Mouse (Mus musculus) gastrocnemius, postnatal 4 days (tissue): Measurements from ENCODE around the gene Ubfd1. TPM values are rescaled to one million over a fixed set of nuclear protein-coding genes. Genes with fewer than 3 reads are reported as not detected.
A peak's percentile ranks its signal among the peaks of the same experiment; 100 is the strongest.

Experiments used
- DNase-seq, 2 experiments: peaks; one replicate each; pipeline ENCODE4 v3.0.0; 2021 to 2022; ENCODE audit warnings: low spot score in 2 of 2, mixed read lengths in 2 of 2
- long read RNA-seq, 2 experiments: library from polyadenylated mRNA; stranded (forward); transcript quantifications; one replicate each; pipeline ENCODE4 v2.0.0; 2021
- total RNA-seq, 2 experiments: library from RNA; stranded (reverse); gene quantifications; 2 replicates each; pipeline ENCODE4 v1.2.3; 2021

Ubfd1 gene
- 10 to 100 TPM; 53.0 to 57.4 TPM for total RNA-seq
- long read RNA-seq, experiment 1, full-length matches to known transcripts, result 37 of 57 reads
- long read RNA-seq, experiment 1, partial matches to known transcripts, result 1 of 57 reads
- long read RNA-seq, experiment 1, other reads (novel, unspliced or antisense), result 19 of 57 reads
- long read RNA-seq, experiment 2, full-length matches to known transcripts, result 44 of 69 reads
- long read RNA-seq, experiment 2, partial matches to known transcripts, result 5 of 69 reads
- long read RNA-seq, experiment 2, other reads (novel, unspliced or antisense), result 20 of 69 reads

DNA sequence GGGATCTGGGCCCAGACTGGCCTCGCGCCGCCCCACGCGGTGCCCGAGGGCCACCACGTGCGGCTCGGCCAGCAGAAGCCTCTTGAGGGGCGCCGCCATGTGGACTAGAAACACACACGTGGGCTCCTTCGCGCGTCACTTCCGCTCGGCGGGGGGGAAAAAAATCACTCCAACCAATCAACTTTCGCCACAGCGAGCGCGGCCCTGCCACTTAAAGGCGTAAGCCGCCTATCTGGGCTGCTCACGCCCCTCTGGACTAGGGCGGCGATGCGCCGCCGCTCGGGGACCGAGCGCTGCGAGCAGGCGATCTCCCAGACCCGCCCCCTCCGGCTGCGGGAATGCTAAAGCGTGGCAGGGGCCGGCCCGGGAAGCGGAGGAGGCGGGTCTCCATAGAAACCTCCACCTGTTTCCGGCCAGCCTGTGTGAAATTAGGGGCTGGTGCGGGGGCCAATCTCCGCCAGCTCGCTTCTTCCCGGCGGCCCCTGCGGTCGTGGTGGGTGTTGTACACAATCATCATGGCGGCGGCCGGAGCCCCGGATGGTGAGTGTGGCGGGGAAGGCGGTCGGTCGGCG, at the start of gene Ubfd1, which contains the start of gene Ears2:
TSS of gene Ubfd1 (plus strand) at position 231 of the 572 bp plus-strand sequence.
TSS of gene Ears2 (minus strand) at position 319 of the 572 bp plus-strand sequence.
- peak; percentile 91 to 94 for DNase-seq

DNA sequence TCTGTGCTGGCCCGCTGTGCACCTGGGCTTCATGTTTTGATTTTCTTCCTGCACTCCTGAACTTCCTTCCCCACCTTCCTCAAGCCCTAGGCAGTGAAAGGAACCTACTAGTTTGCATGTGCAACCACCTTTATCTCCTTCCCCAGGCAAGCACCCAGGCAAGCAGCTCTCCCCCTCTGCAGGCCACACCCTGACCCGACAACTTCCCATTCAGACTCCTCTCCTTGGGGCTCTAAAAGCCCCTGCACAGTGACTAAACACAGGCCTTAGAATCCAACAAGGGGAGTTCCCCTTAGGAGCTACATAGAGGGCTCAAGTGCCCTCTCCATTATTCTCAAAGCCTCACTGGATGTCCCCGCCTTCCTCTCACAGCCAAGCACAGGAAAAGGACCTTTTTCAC, 48.7 kb upstream of the Ubfd1 start:
- no peak for DNase-seq

DNA sequence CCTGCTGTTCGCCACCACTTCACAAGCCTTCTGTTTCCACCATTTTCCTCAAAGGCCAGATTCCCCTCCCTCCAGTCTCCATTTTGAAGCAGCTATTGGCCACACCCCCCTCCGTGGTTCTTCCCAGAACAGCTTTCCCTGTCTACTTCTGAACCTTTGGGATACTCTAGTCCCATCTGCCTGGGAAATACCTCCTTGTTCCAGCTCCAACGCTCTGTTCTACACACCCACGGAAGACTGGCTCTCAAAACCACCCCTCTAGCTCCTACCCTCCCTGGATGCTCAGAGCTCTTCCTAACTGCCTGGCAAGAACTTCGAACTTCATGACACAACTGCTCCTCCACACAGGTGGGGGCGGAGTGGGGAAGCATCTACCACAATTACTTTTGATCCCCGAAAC, 48.0 kb upstream of the Ubfd1 start:
- no peak for DNase-seq

DNA sequence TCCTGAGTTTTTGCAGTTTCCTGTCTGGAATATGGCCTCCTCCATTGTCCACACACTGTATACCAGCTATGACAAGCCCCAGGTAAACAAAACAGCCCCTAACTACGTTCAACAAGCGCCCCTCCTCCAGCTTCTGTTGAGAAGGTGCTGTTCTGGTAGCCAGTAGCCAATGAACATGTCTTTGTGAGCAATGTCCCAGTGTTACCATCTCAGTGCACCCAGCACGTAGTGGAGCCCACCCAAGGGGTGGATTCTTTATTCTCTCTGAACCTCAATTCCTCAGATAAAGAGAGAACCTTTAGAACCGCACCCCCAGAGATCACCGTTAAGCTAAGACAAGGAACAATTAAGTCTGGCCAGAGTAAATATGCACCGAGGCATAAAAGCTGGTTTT, 46.7 kb upstream of the Ubfd1 start:
- DNase-seq, result no peak

DNA sequence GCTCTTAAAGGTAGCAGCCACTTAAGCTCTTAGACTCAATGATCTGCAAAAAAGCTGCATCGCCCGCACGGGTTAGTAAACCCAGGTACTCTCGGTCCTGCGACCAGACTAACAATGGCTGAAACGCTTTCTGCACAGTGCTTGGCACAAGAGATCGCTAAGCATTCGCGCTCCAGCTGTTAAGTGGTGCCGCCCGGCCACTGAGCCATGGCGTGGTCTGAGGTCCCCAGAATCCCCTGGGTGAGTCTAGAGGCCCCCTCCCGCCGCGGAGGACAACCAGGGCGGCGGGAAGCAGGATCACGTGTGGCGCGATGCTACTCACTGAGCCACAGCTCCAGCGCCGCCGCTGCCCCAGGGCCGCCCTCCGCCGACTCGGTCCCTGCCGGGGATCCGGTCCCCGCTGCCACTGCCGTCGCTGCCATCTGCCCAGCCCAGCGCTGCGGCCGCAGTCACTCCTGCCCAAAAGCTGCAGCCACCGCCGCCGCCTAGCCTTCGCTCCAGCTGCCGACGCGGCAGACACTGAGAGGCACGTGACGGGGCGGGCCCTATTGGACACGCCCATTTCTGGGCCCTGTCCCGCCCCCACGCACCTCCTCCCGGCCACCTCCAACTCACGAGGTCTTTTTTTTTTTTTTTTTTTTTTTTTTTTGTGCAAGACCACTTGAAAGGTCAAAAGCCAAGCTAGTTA, 46.2 kb upstream of the Ubfd1 start, which contains the start of gene Gga2:
TSS of gene Gga2 (minus strand) at position 556 of the 688 bp plus-strand sequence.
- DNase-seq, result peak; percentile 82 to 89

DNA sequence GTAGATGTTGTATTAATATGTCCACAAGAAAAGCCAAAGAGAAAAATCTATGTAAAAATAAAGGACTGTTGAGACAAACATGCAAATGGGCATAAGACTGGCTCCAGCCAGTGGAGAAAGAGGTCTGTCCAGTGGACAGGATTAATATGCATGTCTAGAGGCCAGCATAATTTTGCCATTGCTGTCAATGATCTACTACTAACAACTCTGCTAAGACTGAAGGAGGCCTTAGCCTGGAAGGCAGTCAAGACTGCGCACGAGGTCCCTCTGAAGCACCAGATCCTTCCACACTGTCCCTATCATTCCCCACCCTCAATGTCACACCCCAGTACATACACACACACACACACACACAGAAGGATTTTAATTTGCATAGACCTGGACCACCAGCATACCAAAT, 44.8 kb upstream of the Ubfd1 start:
- DNase-seq, result no peak

DNA sequence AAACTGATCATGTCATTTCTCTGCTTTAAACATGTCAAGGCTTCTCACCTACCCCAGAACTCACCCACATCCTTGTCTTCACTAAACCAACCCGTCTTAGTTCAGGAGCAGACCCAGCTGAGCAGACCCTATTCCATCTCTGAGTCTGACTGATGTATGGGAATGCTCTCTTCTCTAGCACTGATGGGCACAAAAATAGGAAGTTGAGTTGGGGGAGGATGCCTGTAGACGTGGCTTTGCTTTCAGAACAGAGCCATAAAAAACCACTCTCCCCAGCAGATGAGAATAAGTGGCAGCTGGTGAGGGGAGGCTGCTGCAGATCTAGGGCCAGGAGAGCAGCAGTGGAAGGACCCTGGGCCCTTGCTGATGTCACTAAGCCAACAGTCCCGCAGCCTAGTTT, 33.6 kb upstream of the Ubfd1 start:
- DNase-seq, result no peak

DNA sequence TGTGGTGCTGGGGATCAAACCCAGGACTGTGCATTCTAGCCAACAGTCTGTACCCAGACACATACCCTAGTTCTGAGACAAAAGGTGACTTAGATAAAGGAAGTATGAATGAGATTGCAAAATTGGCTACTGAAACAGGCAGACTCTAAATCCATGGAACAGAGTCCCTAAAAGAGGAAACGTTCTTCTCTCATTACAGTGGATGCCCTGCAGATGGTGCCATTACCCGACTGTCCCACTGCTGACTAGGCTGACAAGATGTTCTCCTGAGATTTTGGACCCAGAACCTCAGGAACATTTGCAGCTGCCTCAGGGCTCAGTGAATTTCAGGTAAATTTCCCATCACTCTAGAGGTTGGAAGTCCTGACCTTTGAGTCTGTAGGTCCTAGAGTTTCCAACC, 32.6 kb upstream of the Ubfd1 start:
- DNase-seq, result no peak

DNA sequence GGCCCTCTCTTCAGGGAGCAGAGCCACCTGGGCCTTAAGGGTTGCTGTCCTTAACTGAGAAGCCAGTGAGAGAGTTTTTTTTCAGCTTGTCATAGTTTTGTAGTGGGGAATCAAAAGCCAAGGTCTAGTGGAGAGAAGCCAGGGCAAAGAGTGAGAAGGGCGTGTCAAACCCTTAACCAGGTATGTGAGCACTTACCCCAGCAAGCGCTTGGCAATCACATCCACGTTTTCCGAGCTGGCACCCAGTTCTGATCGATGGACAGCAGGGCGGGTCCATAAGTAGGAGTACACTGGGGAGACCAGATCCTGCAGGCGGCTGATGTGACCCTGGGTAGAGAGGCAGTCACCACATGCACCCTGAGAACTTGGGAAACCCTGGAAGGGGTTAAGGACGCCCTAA, 22.9 kb upstream of the Ubfd1 start:
- no peak for DNase-seq

DNA sequence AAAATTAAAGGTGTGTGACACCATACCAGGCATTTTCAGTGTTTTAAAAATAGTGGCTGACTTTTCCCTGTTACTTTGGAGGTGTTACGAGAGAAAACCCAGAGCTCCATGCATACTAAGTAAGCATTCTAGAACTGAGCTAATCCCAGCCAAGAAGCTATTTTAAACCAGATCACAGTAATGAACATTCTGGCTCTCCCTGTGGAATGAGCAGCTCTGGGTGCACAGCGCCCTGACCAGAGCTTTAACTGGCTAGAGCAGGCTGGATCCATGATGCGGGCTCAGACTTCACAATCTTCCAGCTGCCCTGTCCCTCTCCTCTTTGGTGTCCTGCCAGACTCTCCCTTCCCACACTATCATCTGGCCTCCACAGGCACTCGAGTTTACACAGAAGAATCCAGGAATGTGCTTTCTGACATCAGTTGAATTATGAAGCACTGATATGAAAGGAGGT, 21.8 kb upstream of the Ubfd1 start:
- peak in 1 of 2 experiments; percentile 54 for DNase-seq

DNA sequence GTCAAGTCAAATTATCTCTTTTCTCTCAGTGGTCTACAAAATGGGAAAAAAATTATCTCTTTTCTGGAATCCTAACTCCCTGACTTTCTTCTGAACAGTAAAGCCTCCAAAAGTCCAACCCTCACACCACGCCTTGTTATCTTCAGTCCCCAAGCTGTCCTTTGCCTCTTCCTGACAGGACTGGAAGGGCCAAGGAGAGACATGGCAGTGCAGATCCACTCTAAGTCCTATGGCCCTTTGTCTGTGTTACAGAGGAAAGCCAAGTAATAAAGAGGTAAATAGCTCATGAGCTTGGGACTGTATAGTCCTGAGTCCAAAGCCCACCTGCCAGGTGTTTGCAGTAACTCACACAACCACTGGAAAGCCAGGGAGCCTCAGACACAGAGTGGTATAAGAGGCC, 21.3 kb upstream of the Ubfd1 start:
- DNase-seq, result no peak

DNA sequence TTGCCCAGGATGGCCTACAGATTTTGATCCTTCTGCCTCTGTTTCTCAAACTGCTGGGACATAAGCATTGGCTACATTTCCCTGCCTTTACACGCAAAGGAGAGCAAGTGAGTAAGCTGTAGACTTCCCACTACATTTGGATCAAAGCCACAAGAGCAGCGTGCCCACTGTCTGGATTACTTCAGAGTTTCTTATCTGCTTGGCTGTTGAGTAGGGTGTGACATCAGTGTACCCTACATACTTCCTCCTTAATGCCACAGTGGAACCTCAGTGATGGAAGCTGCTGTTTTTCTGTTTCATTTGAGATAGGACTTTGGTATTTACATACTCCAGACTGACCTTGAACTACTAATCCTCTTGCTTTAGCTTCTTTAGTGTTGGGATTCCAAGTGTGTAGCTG, 20.2 kb upstream of the Ubfd1 start:
- DNase-seq, result no peak

DNA sequence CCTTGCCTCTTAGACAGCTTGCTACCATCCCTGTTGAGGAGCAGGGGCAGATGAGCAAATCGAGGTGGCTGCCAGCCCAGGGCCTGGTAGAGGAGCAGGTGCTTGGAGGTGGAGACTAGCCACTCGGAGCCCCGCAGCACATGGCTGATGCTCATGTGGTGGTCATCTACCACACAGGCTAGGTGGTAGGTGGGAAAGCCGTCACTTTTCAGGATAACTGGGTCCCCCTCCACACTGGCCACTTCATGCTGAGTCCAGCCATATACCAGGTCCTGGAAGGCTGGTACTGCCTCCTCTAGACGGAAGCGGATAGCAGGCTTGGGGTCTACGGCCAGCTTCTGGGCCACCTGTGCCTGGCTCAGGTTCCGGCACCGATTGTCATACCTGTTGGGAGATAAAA, 18.8 kb upstream of the Ubfd1 start:
- DNase-seq, result no peak

DNA sequence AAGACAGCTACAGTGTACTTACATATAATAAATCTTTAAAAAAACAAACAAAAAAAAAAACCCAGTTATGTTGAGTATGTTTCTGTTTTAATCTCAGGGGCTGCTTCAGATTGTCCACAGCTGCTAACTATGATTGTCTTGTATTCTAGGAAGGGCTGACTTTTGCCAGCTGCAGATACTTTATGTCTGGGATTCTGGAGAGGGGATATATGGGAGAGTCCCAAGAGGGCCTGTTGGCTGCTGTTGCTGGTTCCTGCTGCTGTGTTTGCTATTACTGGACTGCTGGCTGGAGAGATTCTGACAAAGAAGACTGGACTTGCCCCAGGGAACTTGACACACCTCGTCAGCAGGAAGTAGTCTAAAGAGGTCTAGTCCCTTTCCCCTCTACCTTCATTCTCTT, 16.1 kb upstream of the Ubfd1 start:
- DNase-seq, result peak; percentile 23 to 63

DNA sequence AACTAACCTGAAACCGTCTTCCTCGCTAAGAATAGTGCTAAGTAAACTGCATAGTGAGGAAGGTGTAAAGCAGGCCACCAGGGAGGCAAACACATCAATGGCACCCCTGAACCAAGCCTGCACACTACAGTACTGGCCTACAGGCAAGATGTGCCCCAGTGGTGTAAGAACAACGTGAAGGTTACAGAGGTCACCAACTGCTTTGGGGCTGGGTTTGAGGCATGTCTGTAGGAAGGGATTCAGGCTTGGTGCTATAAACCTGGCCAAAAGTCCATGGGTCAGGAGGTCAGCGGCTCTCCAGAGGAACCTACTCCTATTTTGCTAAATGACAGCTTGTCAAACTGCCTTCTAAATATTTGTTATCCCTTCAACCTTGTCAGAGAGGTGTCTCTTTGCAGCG, 10.3 kb upstream of the Ubfd1 start:
- no peak for DNase-seq

DNA sequence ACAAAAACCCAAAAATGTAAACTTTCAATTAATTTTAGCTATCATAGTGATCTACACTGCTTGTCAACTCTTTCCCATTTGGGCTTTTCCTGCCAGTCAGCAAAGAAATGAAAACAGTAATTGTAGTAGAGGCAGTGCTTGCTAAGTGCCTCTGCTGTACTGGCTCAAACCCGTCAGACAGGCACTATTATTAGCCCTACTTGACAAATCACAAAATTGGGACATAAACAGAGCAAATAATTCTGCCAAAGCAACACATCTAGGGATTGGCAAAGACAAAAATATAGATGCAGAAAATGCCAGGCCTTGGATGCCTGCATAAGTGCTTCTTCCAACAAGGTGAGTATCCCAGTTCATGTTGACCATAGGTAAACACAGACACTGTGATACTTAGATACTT, 1.3 kb upstream of the Ubfd1 start:
- DNase-seq, result no peak

DNA sequence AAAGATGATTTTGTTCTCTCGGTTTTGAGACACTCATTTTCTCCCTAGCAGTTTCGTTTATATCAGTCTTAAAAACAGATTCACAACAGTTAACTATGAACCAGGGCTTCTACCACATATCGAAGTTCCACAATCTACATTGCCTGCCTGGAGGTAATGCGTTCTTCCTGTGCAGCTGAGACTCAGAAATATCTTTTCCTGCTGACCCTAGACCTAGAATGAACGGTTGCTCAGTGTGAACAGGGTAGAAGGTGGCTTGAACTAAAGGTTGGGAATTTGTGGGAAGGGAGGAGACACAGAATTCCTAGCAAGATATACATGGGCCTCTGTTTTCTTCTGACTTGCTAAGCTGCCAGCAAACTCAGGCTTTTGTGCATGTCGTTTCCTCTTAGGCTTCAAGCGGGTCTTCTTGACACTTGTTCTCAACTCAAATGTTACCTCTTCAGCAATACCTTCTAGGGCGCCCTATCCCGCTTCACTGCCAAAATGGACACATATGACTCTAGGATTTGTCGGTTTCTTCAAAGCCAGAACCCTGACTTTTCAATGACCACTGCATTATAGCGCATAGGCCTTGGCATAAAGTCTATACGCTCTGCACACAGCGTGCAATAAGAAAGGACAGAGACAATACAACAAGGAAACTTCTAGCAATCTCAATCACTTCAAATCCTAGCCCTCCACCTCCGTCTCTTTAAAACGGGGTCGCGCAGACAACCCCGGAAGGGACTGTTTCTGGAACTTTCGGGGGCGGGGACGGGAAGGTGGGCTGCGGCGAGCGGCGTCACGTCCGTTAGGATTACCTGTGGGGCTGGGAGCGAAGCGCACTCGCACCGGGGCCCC, 652 bp upstream of the Ubfd1 start:
- no peak for DNase-seq

DNA sequence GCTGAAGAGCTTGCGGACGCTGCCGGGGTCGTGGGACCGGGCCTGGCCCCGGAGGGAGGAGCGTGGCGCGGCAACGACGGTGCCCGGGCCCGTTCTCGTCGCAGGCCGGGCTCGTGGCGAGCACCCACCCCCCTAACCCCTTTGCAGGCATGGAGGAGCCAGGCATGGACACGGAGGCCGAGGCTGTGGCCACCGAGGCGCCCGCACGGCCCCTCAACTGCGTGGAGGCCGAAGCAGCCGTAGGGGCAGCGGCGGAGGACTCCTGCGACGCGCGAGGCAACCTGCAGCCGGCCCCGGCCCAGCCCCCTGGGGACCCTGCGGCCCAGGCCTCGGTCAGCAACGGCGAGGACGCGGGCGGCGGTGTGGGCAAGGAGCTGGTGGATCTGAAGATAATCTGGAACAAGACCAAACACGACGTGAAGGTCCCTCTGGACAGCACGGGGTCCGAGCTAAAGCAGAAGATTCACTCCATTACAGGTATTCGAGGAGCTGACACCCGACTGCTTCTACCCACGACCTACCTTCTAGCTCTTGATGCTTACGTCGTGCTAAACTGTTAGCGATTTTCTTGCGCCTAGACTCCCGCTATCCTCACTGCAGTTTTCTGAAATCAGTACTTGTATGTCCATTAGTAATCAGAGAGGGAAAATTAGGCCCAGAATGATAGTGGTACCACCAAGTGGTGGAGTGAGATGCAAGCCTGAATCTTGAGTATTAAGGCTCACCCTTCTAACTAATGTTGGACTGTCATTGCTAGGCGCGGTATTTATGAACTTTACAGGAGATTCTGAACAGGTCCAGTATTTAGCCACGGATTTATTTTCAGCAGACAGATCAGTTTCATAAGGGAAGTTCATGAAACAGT, 774 bp downstream of the Ubfd1 start:
- DNase-seq, result peak; percentile 29 to 42

DNA sequence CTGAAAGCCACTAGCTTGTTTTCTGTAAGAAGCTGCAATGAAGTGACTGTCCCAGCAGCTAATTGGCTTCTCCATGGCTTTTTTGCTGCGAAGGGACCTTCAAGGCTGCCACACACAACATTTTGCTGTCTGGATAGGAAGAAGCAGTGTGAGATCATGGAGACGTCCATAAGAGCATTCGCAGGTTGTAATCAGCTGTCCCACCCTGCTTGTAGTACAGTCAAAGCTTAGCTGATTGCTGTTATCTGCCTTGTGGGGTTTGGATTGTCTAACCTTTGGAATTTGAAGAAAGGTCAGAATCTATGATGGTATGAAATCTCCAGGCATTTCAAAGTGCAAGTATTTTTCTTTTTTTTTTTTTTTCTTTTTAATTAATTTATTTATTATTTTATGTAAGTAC, 7.4 kb downstream of the Ubfd1 start:
- DNase-seq, result no peak

DNA sequence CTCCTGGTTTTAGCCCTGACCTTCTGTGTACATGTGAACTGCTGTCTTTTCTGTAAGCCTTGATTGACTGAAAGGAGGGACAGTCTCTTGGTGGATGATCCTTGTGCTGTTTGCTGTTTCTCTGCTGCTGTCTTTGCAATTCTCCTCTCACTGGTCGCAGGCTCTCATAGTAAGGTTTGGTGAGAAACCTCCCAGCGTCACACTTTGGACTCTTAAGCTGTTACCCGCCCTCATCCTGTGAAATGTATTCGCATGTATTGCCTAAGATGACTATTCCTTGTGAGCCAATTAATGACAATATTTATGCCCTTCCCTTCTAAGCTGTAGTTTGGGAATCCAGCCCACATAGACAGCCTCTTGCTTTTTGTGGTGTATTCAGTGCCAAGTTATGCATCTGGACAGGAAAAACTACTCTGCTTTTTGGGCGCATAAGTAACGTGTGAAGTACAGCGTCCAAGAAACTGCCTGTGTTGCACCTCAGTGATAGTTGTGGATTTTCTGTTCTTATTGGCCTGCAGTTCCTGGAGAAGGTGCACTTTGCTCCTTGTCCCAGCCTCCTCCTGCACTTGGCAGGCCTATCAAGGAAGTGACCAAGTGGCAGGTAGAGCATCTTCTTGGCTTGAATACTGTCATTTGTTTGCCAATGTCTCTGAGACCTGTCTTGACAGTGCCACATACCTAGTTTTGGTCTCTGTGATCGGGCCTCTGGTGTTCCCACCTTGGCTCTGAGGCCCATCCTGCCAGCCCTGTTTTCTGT, 13.0 kb downstream of the Ubfd1 start:
- DNase-seq, result no peak
